Mouse (Mus musculus) liver, embryonic 14.5 days (tissue): Measurements from ENCODE around the gene Olfr623. TPM values are rescaled to one million over a fixed set of nuclear protein-coding genes. Genes with fewer than 3 reads are reported as not detected.

Experiments used
- ATAC-seq: fragments of 200-750 bp; cut with Nextera tagmentation; 2 replicates; pipeline ENCODE4 v1.8.0; 2017; ENCODE audit warnings: moderate number of reproducible peaks, mild to moderate bottlenecking, moderate library complexity; ENCODE audit not compliant: insufficient read depth
- DNase-seq, 3 experiments: peaks; one replicate each; pipeline ENCODE4 v3.0.0-alpha.2; 2012 to 2013; ENCODE audit warnings: low read depth in 3 of 3, low spot score in 3 of 3
- H3K27ac ChIP-seq: fragments of 300-500 bp; sonication (generic); 2 replicates; pipeline ENCODE4 v1.5.1; 2014; ENCODE audit warnings: moderate library complexity, mild to moderate bottlenecking, control low read depth, inconsistent platforms
- H3K27me3 ChIP-seq: fragments of 300-500 bp; sonication (generic); 2 replicates; pipeline ENCODE4 v1.6.1; 2014; ENCODE audit warnings: mild to moderate bottlenecking, low read length, moderate library complexity; ENCODE audit not compliant: control insufficient read depth, insufficient read depth
- H3K36me3 ChIP-seq: fragments of 300-500 bp; sonication (generic); replicated peaks from 2 replicates; pipeline ENCODE4 v1.6.1; 2014; ENCODE audit warnings: low read depth; ENCODE audit not compliant: control insufficient read depth, insufficient read depth
- H3K4me1 ChIP-seq, 2 experiments: fragments of 200-500 bp in 1 of 2; fragments of 300-500 bp in 1 of 2; sonication (generic) in 1 of 2; replicated peaks; 2 replicates each; pipeline ENCODE4 v1.6.1; 2012 to 2014; ENCODE audit warnings: antibody characterized with exemption in 1 of 2, inconsistent platforms in 1 of 2, low read length in 1 of 2; ENCODE audit not compliant: control insufficient read depth in 2 of 2, insufficient read depth in 2 of 2
- H3K4me2 ChIP-seq: fragments of 300-500 bp; sonication (generic); 2 replicates; pipeline ENCODE4 v1.6.1; 2014; ENCODE audit warnings: low read depth, mild to moderate bottlenecking, control low read depth, moderate library complexity
- H3K4me3 ChIP-seq, 2 experiments: fragments of 200-500 bp in 1 of 2; fragments of 300-500 bp in 1 of 2; sonication (generic) in 1 of 2; 2 replicates each; pipeline ENCODE4 v1.5.1; 2012 to 2014; ENCODE audit warnings: low read depth in 2 of 2, low read length in 2 of 2, mild to moderate bottlenecking in 2 of 2, control low read depth in 1 of 2, inconsistent platforms in 1 of 2, moderate library complexity in 1 of 2; ENCODE audit not compliant: insufficient read depth in 1 of 2
- H3K9ac ChIP-seq: fragments of 300-500 bp; sonication (generic); replicated peaks from 2 replicates; pipeline ENCODE4 v1.6.1; 2014; ENCODE audit warnings: mild to moderate bottlenecking, control low read depth, moderate library complexity
- H3K9me3 ChIP-seq: fragments of 300-500 bp; sonication (generic); 2 replicates; pipeline ENCODE4 v1.6.1; 2016; ENCODE audit warnings: low read length, mixed read lengths; ENCODE audit not compliant: control insufficient read depth
- CTCF ChIP-seq: IDR thresholded peaks from 2 replicates; pipeline ENCODE4 v1.5.1; 2016; ENCODE audit warnings: antibody characterized with exemption, low read depth, control low read depth
- EP300 ChIP-seq: IDR thresholded peaks from 2 replicates; pipeline ENCODE4 v1.6.1; 2016; ENCODE audit warnings: antibody characterized with exemption, low read depth
- WGBS: fragments of 180-500 bp; shearing (Covaris S2); extraction: QIAGEN DNeasy Blood & Tissue Kit; methylation state at CpG from one replicate; pipeline ENCODE4 v1.1.7; 2014; ENCODE audit not compliant: insufficient replicate concordance; 5-methylcytosine and 5-hydroxymethylcytosine counted together
- polyA plus RNA-seq, 2 experiments: library from polyadenylated mRNA; depleted of rRNA in 1 of 2; stranded (reverse) in 1 of 2; unstranded in 1 of 2; fragments of >200 nt; fragmentation: Nextera tagmentation in 1 of 2; extraction: Ambion mirVana in 1 of 2; gene quantifications; 2 replicates each; pipeline versions ENCODE4 v1.2.1 to v1.2.3; 2012 to 2014

Olfr623 gene
- polyA plus RNA-seq (2012; rRNA removed) (not detected in 2 replicates), polyA plus RNA-seq (2014; fragmentation: Nextera tagmentation; extraction: Ambion mirVana) (not detected in 2 replicates)

- no peak for TF ChIP-seq EP300
- no peak for TF ChIP-seq CTCF
These were observed at the start of gene Olfr623 for GRCm38 (mm10) chr7:103663598-103663997. TSS of gene Olfr623 (minus strand) at chr7:103663698.

DNA sequence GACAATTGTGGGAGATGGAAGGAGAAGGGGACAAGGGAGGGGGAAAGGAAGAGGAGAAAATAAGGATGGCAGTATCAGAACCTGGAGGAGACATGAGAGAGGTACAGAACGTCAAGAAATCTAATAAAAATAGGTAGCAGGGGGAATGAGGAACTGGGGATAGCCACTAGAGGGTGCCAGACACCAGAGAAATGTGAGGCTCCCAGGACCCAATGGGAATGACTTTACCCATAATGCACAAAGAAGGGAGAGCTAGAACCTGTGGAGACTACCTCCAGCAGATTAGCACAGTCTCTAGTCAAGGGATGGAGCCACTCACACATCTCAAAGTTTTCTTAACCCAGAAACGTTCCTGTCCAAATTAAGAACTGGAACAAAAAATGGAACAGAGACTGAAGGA is 48.5 kb upstream of the Olfr623 start:
- H3K9me3 ChIP-seq: no peaks in the 10 kb centered on the region
- H3K9ac ChIP-seq: no peak overlapping the region
- TF ChIP-seq EP300 (no peak), CTCF (peak; percentile 77)
- no peak overlapping the region for H3K4me2 ChIP-seq
- no peaks in the 10 kb centered on the region for H3K27me3 ChIP-seq
- no peaks in the 10 kb centered on the region for H3K4me1 ChIP-seq
- 21% methylated on average over 2 of the region's 2 CpGs for WGBS
- ATAC-seq: peak; percentile 62; the same call in 1 of the 2 replicates
- H3K4me3 ChIP-seq: no peak overlapping the region
- H3K36me3 ChIP-seq: no peaks in the 10 kb centered on the region
- H3K27ac ChIP-seq: no peak overlapping the region
- peak in 1 of 3 experiments; percentile 28 for DNase-seq

More at GRCm38 (mm10) chr7:103663598-103663997, at the start of gene Olfr623:
- Histone ChIP-seq H3K4me3 (no peak within 1 kb of the TSS), H3K27me3 (no peaks in the 10 kb centered on the region), H3K4me2 (no peak within 1 kb of the TSS), H3K9me3 (no peaks in the 10 kb centered on the region), H3K27ac (no peak within 1 kb of the TSS), H3K4me1 (no peaks in the 10 kb centered on the region), H3K36me3 (no peaks in the 10 kb centered on the region), H3K9ac (no peak within 1 kb of the TSS)
- ATAC-seq (no peak), DNase-seq (no peak)

- Histone ChIP-seq H3K9me3 (no peaks in the 10 kb centered on the region), H3K36me3 (no peaks in the 10 kb centered on the region), H3K27ac (no peak overlapping the region), H3K4me1 (no peaks in the 10 kb centered on the region), H3K9ac (no peak overlapping the region), H3K4me2 (no peak overlapping the region), H3K4me3 (no peak overlapping the region), H3K27me3 (no peaks in the 10 kb centered on the region)
- DNase-seq (no peak), ATAC-seq (no peak)
- TF ChIP-seq CTCF (no peak), EP300 (no peak)
- 79% methylated on average over 4 of the region's 4 CpGs for WGBS
These were observed 36.0 kb upstream of the Olfr623 start for GRCm38 (mm10) chr7:103699469-103699868.

DNA sequence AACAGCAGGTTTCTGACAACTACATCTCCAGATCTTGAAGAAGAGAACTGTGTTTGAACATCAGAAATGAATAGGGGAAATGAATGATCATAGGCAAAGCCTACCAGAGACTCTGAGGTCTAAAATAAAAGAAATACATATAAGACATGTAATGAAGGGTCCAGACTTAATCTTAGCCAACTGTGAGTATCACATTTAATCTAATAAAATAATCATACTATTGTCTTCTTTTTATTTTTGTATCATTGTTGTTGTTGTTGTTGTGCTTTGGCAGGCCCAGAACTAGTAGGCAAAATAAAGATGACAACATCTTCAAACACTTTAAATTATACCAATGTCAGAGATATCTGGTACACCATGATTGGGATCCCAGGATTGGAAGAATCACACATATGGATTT is 18.9 kb upstream of the Olfr623 start, which contains the start of gene Olfr625-ps1:
TSS of gene Olfr625-ps1 (plus strand) at position 301 of the 400 bp plus-strand sequence.
- no peak for TF ChIP-seq EP300
- TF ChIP-seq CTCF: no peak
- H3K27me3 ChIP-seq: no peaks in the 10 kb centered on the region
- no peak within 1 kb of the TSS for H3K9ac ChIP-seq
- H3K9me3 ChIP-seq: no peaks in the 10 kb centered on the region
- no peak within 1 kb of the TSS for H3K4me2 ChIP-seq
- H3K4me1 ChIP-seq: no peaks in the 10 kb centered on the region
- no peak for DNase-seq
- H3K36me3 ChIP-seq: no peaks in the 10 kb centered on the region
- no peak for ATAC-seq
- no peak within 1 kb of the TSS for H3K27ac ChIP-seq
- H3K4me3 ChIP-seq: no peak within 1 kb of the TSS

- H3K27me3 ChIP-seq: no peaks in the 10 kb centered on the region
- no peak within 1 kb of the TSS for H3K9ac ChIP-seq
- H3K27ac ChIP-seq: no peak within 1 kb of the TSS
- DNase-seq (no peak), ATAC-seq (no peak)
- H3K4me3 ChIP-seq: no peak within 1 kb of the TSS
- TF ChIP-seq EP300 (no peak), CTCF (no peak)
- no peaks in the 10 kb centered on the region for H3K4me1 ChIP-seq
- no peaks in the 10 kb centered on the region for H3K36me3 ChIP-seq
- 66% methylated on average over 2 of the region's 2 CpGs for WGBS
- H3K4me2 ChIP-seq: no peak within 1 kb of the TSS
- H3K9me3 ChIP-seq: no peaks in the 10 kb centered on the region
These were observed 7.6 kb upstream of the Olfr623 start, which contains the start of gene Olfr624 for GRCm38 (mm10) chr7:103671091-103671490. TSS of gene Olfr624 (minus strand) at chr7:103671191.
